Mouse (Mus musculus) gastrocnemius, adult 2 months (tissue): Measurements from ENCODE around the gene Gm20671. TPM values are rescaled to one million over a fixed set of nuclear protein-coding genes. Genes with fewer than 3 reads are reported as not detected.
"Not testable (repeated sequence)": the region's sequence is repeated elsewhere in the genome, so short reads cannot be mapped to it uniquely, and the experiment has no call there.

Source experiments
- DNase-seq: peaks from one replicate; pipeline ENCODE4 v3.0.0; 2022
- H3K27ac ChIP-seq: fragments of 200-600 bp; 2 replicates; pipeline ENCODE4 v1.8.1; 2022; ENCODE audit warnings: mild to moderate bottlenecking
- H3K4me3 ChIP-seq: fragments of 200-600 bp; 2 replicates; pipeline ENCODE4 v1.8.1; 2022; ENCODE audit warnings: mild to moderate bottlenecking, moderate library complexity
- CTCF ChIP-seq: fragments of 200-600 bp; IDR thresholded peaks from 2 replicates; pipeline ENCODE4 v1.8.1; 2022; ENCODE audit warnings: antibody characterized with exemption, mild to moderate bottlenecking, moderate library complexity
- intact Hi-C: fragments of 180-260 bp; cut with DNase I; formaldehyde crosslinking; loops from one replicate; pipeline ENCODE4 v1.15.1; 2025
- total RNA-seq, 2 experiments: library from RNA; stranded (reverse); gene quantifications; 2 replicates each; pipeline ENCODE4 v1.2.3; 2021

The Gm20671 gene
- total RNA-seq, 2 experiments from 2014 or later, result not detected

- intact Hi-C loops, result no loop called here
- no peak for DNase-seq
- TF ChIP-seq CTCF, result no peak
- Histone ChIP-seq H3K4me3 (no peak overlapping the region), H3K27ac (no peak overlapping the region)
These were observed 86.8 kb downstream of the Gm20671 start for GRCm38 (mm10) chr5:32740138-32740537.

- intact Hi-C loops, H3K4me3 ChIP-seq, H3K27ac ChIP-seq, DNase-seq: not testable (repeated sequence)
These were observed 90.1 kb downstream of the Gm20671 start for GRCm38 (mm10) chr5:32736770-32737169.

- no peak for TF ChIP-seq CTCF
- Histone ChIP-seq H3K27ac (no peak overlapping the region), H3K4me3 (no peak overlapping the region)
- DNase-seq, result no peak
- intact Hi-C loops, result no loop called here
These were observed 91.1 kb downstream of the Gm20671 start for GRCm38 (mm10) chr5:32735779-32736178.

GRCm38 (mm10) chr5:32733892-32734291, 93.0 kb downstream of the Gm20671 start:
- H3K27ac ChIP-seq, H3K4me3 ChIP-seq, intact Hi-C loops, DNase-seq: not testable (repeated sequence)

GRCm38 (mm10) chr5:32728851-32729250, 98.1 kb downstream of the Gm20671 start:
- DNase-seq, result no peak
- intact Hi-C loops, result no loop called here

GRCm38 (mm10) chr5:32728300-32728699, 98.6 kb downstream of the Gm20671 start:
- H3K27ac ChIP-seq, result no peak overlapping the region
- no peak for TF ChIP-seq CTCF
- no peak overlapping the region for H3K4me3 ChIP-seq
- no peak for DNase-seq
- intact Hi-C loops, result no loop called here

More at GRCm38 (mm10) chr5:32728851-32729250, 98.1 kb downstream of the Gm20671 start:
- no peak for TF ChIP-seq CTCF
- no peak overlapping the region for H3K4me3 ChIP-seq
- no peak overlapping the region for H3K27ac ChIP-seq

GRCm38 (mm10) chr5:32725397-32725796, 101.5 kb downstream of the Gm20671 start:
- not testable (repeated sequence) for DNase-seq, H3K4me3 ChIP-seq

GRCm38 (mm10) chr5:32723981-32724380, 102.9 kb downstream of the Gm20671 start:
- TF ChIP-seq CTCF, result no peak
- no peak for DNase-seq
- intact Hi-C loops, result no loop called here
- Histone ChIP-seq H3K27ac (no peak overlapping the region), H3K4me3 (no peak overlapping the region)

More at GRCm38 (mm10) chr5:32725397-32725796, 101.5 kb downstream of the Gm20671 start:
- H3K27ac ChIP-seq, intact Hi-C loops: not testable (repeated sequence)

GRCm38 (mm10) chr5:32722711-32723110, 104.2 kb downstream of the Gm20671 start:
- H3K27ac ChIP-seq, DNase-seq, intact Hi-C loops, H3K4me3 ChIP-seq: not testable (repeated sequence)

GRCm38 (mm10) chr5:32722263-32722662, 104.6 kb downstream of the Gm20671 start:
- H3K27ac ChIP-seq, result no peak overlapping the region
- intact Hi-C loops, result no loop called here
- DNase-seq, result no peak
- H3K4me3 ChIP-seq, result no peak overlapping the region
- no peak for TF ChIP-seq CTCF

- Histone ChIP-seq H3K27ac (no peak overlapping the region; the same call in 1 of the 2 replicates), H3K4me3 (no peak overlapping the region)
- no peak for TF ChIP-seq CTCF
- intact Hi-C loops, result no loop called here
- no peak for DNase-seq
These were observed 105.6 kb downstream of the Gm20671 start for GRCm38 (mm10) chr5:32721316-32721715.

GRCm38 (mm10) chr5:32720416-32720815, 106.5 kb downstream of the Gm20671 start:
- no peak for DNase-seq
- no peak overlapping the region for H3K4me3 ChIP-seq
- intact Hi-C loops, result no loop called here
- no peak overlapping the region for H3K27ac ChIP-seq
- no peak for TF ChIP-seq CTCF

- Histone ChIP-seq H3K4me3 (no peak overlapping the region), H3K27ac (no peak overlapping the region)
- intact Hi-C loops, result loop anchor here (10.0 kb wide), 1 partner anchor 136 kb away; the partner anchor contains the start of gene Prr14l
- TF ChIP-seq CTCF, result no peak
- DNase-seq, result no peak
These were observed 108.0 kb downstream of the Gm20671 start for GRCm38 (mm10) chr5:32718916-32719315.

- TF ChIP-seq CTCF, result no peak
- intact Hi-C loops, result loop anchor here (10.0 kb wide), 1 partner anchor 137 kb away; the partner anchor contains the start of gene Prr14l
- H3K27ac ChIP-seq, result no peak overlapping the region
- H3K4me3 ChIP-seq, result no peak overlapping the region
- no peak for DNase-seq
These were observed 109.2 kb downstream of the Gm20671 start for GRCm38 (mm10) chr5:32717726-32718125.
